Mouse (Mus musculus) hindbrain, embryonic 15.5 days (tissue): ENCODE measurements at regions not wholly inside any gene's neighbourhood (a gene's known extent, or its start where the extent isn't known, plus 50 kb on each side); places are given as distances from the start of the nearest gene placed in this dataset.

ENCODE experiments used
- ATAC-seq: fragments of 200-750 bp; cut with Nextera tagmentation; 2 replicates; pipeline ENCODE4 v1.8.0; 2017; ENCODE audit warnings: low read depth, moderate number of reproducible peaks, moderate TSS enrichment; ENCODE audit not compliant: low FRiP score
- H3K27ac ChIP-seq: fragments of 300-500 bp; sonication (generic); replicated peaks from 2 replicates; pipeline ENCODE4 v1.5.1; 2015; ENCODE audit warnings: mild to moderate bottlenecking, inconsistent platforms
- H3K27me3 ChIP-seq: fragments of 300-500 bp; sonication (generic); 2 replicates; pipeline ENCODE4 v1.6.1; 2015; ENCODE audit warnings: control low read depth, inconsistent platforms
- H3K36me3 ChIP-seq: fragments of 300-500 bp; sonication (generic); 2 replicates; pipeline ENCODE4 v1.6.1; 2015; ENCODE audit warnings: control low read depth, inconsistent platforms
- H3K4me1 ChIP-seq: fragments of 300-500 bp; sonication (generic); replicated peaks from 2 replicates; pipeline ENCODE4 v1.6.1; 2015; ENCODE audit warnings: control low read depth, inconsistent platforms
- H3K4me2 ChIP-seq: fragments of 300-500 bp; sonication (generic); 2 replicates; pipeline ENCODE4 v1.6.1; 2015; ENCODE audit warnings: moderate library complexity, mild to moderate bottlenecking, inconsistent platforms
- H3K4me3 ChIP-seq: fragments of 300-500 bp; sonication (generic); 2 replicates; pipeline ENCODE4 v1.5.1; 2015; ENCODE audit warnings: mild to moderate bottlenecking, inconsistent platforms
- H3K9ac ChIP-seq: fragments of 300-500 bp; sonication (generic); 2 replicates; pipeline ENCODE4 v1.6.1; 2015; ENCODE audit warnings: inconsistent platforms
- H3K9me3 ChIP-seq: fragments of 300-500 bp; sonication (generic); 2 replicates; pipeline ENCODE4 v1.6.1; 2016; ENCODE audit warnings: control low read depth, inconsistent platforms
- WGBS: fragments of 180-500 bp; shearing (Covaris S2); methylation state at CpG from one replicate; pipeline ENCODE4 v1.1.7; 2015; 5-methylcytosine and 5-hydroxymethylcytosine counted together

GRCm38 (mm10) chr8:86353816-86354215, 226.7 kb downstream of the Abcc12 start:
- 73% methylated on average over 3 of the region's 3 CpGs for WGBS
- Histone ChIP-seq H3K9ac (no peak overlapping the region), H3K27ac (no peak overlapping the region), H3K9me3 (no peaks in the 10 kb centered on the region), H3K4me3 (no peak overlapping the region), H3K27me3 (no peaks in the 10 kb centered on the region), H3K4me1 (no peaks in the 10 kb centered on the region), H3K4me2 (no peak overlapping the region), H3K36me3 (no peaks in the 10 kb centered on the region)
- ATAC-seq: no peak

- no peaks in the 10 kb centered on the region for H3K27me3 ChIP-seq
- no peak overlapping the region for H3K4me3 ChIP-seq
- no peaks in the 10 kb centered on the region for H3K36me3 ChIP-seq
- H3K4me2 ChIP-seq: no peak overlapping the region
- no peaks in the 10 kb centered on the region for H3K9me3 ChIP-seq
- ATAC-seq: no peak
- no peaks in the 10 kb centered on the region for H3K4me1 ChIP-seq
- 86% methylated on average over 7 of the region's 7 CpGs for WGBS
- H3K9ac ChIP-seq: no peak overlapping the region
- H3K27ac ChIP-seq: no peak overlapping the region
Observed at GRCm38 (mm10) chr8:86351545-86352190, 228.8 kb downstream of the Abcc12 start.

DNA sequence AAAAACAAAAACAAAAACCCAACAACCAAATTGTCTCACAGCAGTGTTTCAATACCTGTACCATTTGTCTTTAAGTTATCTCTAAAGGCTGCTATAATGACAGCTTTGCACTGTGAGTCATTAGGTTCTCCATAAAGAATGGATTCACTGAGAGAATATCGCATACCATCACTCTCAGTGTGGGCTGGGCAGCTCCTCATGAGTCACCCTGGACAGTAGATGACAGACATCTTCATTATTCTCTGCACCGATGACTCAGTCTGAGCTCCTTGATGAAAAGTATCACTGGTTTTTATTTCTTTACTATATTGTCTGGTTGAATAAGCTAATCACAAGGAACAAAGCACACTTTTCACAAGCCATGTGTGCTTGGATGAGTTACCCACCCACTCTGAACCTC, 230.4 kb downstream of the Abcc12 start:
- ATAC-seq: no peak
- no peaks in the 10 kb centered on the region for H3K27me3 ChIP-seq

GRCm38 (mm10) chr8:86342016-86342684, 238.3 kb downstream of the Abcc12 start:
- Histone ChIP-seq H3K4me1 (peaks cover 22% of the 10 kb centered on the region), H3K4me3 (no peak overlapping the region), H3K27me3 (no peaks in the 10 kb centered on the region), H3K36me3 (no peaks in the 10 kb centered on the region), H3K9ac (no peak overlapping the region), H3K27ac (0 out of 2 replicates have a peak overlapping the region, but pooled peaks have one; percentile 5), H3K9me3 (no peaks in the 10 kb centered on the region), H3K4me2 (no peak overlapping the region)
- WGBS: 64% methylated on average over 8 of the region's 8 CpGs
- no peak for ATAC-seq

More for the DNA sequence above, 230.4 kb downstream of the Abcc12 start:
- H3K27ac ChIP-seq: no peak overlapping the region
- H3K4me2 ChIP-seq: no peak overlapping the region
- H3K9ac ChIP-seq: no peak overlapping the region
- no peaks in the 10 kb centered on the region for H3K36me3 ChIP-seq
- 43% methylated on average over 2 of the region's 2 CpGs for WGBS
- no peaks in the 10 kb centered on the region for H3K9me3 ChIP-seq
- H3K4me1 ChIP-seq: no peaks in the 10 kb centered on the region
- H3K4me3 ChIP-seq: no peak overlapping the region

DNA sequence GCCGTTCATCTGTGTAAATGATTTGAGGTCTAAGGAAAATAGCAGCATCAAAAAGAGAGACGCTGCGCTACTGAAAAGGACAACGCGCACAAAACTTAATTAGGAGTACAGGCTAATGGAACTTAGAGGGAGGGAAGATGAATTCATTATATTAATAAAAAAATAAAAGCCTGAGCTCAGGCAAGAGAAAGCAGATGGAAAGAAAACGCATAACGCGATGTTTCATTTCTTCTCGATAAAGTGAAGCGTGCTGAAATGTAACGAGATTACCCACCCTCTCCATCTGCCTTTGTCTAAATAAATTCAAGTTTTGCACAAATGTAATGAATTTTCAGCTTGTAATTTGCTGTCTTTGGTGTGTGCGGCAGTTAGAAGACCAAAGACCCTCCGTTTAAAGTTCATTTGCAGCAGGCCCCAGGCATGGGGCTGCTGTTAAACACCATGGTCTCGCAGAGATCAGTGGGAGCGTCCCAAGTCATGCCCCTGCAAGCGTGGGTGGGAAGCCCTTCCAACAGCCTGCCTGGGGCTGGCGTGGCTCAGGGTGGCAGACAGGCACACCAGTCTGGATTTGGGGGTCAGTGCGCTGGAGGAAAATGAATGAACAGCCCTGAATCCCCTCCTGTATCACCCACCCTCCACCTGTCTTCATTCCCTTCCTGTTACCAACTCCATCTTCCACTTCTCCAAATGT, 241.8 kb downstream of the Abcc12 start:
- H3K27ac ChIP-seq: peak overlapping the region; percentile 63; the same call in 1 of the 2 replicates
- H3K9ac ChIP-seq: no peak overlapping the region
- no peaks in the 10 kb centered on the region for H3K27me3 ChIP-seq
- H3K36me3 ChIP-seq: no peaks in the 10 kb centered on the region
- WGBS: 66% methylated on average over 18 of the region's 18 CpGs
- H3K9me3 ChIP-seq: no peaks in the 10 kb centered on the region
- peaks cover 27% of the 10 kb centered on the region for H3K4me1 ChIP-seq
- ATAC-seq: peak; percentile 48; the same call in 1 of the 2 replicates
- H3K4me2 ChIP-seq: no peak overlapping the region
- no peak overlapping the region for H3K4me3 ChIP-seq

DNA sequence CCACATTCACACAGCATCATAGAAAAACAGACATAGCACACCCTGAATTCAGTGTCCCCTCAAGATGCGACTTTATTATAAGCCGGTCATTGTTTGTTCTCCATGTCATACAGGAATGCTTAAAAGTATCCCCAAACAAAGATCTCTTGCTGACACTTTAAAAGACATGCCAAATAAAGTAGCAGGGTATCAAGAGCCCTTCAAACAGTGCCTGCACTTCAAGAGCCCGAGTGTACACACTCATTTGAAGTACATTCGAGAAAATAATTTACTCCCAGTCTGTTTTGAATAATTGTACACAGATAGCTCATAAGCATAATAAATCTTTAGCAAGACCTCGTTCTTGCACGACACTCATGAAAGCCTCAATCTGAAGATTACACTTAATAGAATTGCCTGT, 249.1 kb downstream of the Abcc12 start:
- H3K36me3 ChIP-seq: no peaks in the 10 kb centered on the region
- H3K4me3 ChIP-seq: no peak overlapping the region
- no peaks in the 10 kb centered on the region for H3K9me3 ChIP-seq
- no peak for ATAC-seq
- no peak overlapping the region for H3K4me2 ChIP-seq
- peaks cover 16% of the 10 kb centered on the region for H3K4me1 ChIP-seq
- no peak overlapping the region for H3K27ac ChIP-seq
- no peaks in the 10 kb centered on the region for H3K27me3 ChIP-seq
- no peak overlapping the region for H3K9ac ChIP-seq
- WGBS: 61% methylated on average over 6 of the region's 6 CpGs

DNA sequence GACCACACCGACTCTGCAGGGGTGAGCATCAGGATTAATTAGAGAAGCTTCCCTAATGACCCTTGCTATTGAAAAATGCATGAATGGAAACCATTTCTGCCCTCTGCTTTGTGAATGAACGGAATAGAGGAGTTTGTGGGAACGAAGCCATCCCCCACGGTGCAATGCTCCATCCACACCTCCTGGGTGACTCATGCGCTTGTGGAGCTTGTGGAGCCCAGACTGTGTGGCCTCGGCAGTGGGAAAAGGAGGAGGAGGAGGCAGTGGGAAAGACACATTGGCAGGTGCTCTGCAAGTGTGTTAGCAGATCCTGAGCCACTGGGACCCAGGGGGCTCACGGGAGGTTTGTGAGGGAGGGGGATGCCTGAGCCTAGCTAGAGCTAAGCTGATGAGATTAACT, 251.9 kb downstream of the Abcc12 start:
- Histone ChIP-seq H3K27me3 (no peaks in the 10 kb centered on the region), H3K4me1 (peaks cover 29% of the 10 kb centered on the region), H3K36me3 (no peaks in the 10 kb centered on the region), H3K9ac (no peak overlapping the region), H3K9me3 (no peaks in the 10 kb centered on the region), H3K4me2 (no peak overlapping the region), H3K27ac (no peak overlapping the region), H3K4me3 (no peak overlapping the region)
- WGBS: 20% methylated on average over 7 of the region's 7 CpGs
- ATAC-seq: peak; percentile 75

DNA sequence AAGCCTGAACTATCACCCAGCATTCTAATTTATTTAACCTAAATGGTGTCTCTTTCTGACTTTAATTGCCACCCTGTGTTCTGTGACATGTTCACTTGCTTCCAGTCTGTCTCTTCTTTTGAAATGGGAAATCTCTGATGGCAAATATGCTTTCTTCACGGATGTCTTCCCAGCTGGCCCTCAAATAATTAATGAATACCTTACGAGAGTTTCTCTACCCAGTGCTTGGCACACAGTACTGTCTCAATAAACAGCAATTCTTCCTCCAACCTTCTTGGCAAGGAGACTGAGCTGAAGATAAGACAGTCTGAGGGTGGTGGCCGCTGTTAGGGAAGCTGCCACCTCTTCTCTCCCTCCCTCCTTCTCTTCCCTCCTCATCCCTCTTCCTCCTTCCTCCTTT, 252.5 kb downstream of the Abcc12 start:
- no peak for ATAC-seq
- Histone ChIP-seq H3K36me3 (no peaks in the 10 kb centered on the region), H3K4me2 (no peak overlapping the region), H3K9me3 (no peaks in the 10 kb centered on the region), H3K27ac (no peak overlapping the region), H3K27me3 (no peaks in the 10 kb centered on the region), H3K4me1 (peaks cover 35% of the 10 kb centered on the region), H3K4me3 (no peak overlapping the region), H3K9ac (no peak overlapping the region)
- 50% methylated on average over 3 of the region's 3 CpGs for WGBS

GRCm38 (mm10) chr8:86325040-86325439, 255.4 kb downstream of the Abcc12 start:
- ATAC-seq: no peak

DNA sequence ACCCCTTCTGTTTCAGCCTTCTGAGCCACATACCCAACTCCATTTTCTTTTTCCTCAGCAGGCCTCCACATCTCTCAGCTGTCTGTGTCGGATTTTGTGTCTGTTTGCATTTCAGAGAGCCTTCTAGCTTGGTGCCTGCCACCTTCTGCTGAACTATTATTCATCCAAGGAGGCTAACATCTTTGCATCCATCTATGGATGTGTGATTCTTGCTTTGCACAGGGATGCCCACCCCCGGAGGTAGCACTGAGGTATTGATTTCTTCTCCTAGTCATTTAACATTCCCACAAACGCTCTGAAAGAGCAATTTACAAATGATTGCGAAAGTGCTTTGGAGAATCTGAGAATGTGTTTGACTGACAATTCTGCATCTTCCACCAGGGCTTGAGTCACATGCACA, 255.9 kb downstream of the Abcc12 start:
- Histone ChIP-seq H3K9ac (no peak overlapping the region), H3K4me1 (peaks cover 41% of the 10 kb centered on the region), H3K36me3 (no peaks in the 10 kb centered on the region), H3K27ac (peak overlapping the region; percentile 76), H3K9me3 (no peaks in the 10 kb centered on the region), H3K4me2 (no peak overlapping the region), H3K4me3 (no peak overlapping the region), H3K27me3 (no peaks in the 10 kb centered on the region)
- ATAC-seq: 0 out of 2 replicates have a peak, but pooled peaks have one; percentile 16
- 48% methylated on average over 4 of the region's 4 CpGs for whole genome bisulfite sequencing

More at GRCm38 (mm10) chr8:86325040-86325439, 255.4 kb downstream of the Abcc12 start:
- Histone ChIP-seq H3K9ac (no peak overlapping the region), H3K4me2 (no peak overlapping the region), H3K27me3 (no peaks in the 10 kb centered on the region), H3K4me1 (peaks cover 41% of the 10 kb centered on the region), H3K4me3 (no peak overlapping the region), H3K36me3 (no peaks in the 10 kb centered on the region), H3K27ac (peak overlapping the region; percentile 76), H3K9me3 (no peaks in the 10 kb centered on the region)
- 46% methylated on average over 7 of the region's 7 CpGs for WGBS

GRCm38 (mm10) chr8:86323823-86324222, 256.7 kb downstream of the Abcc12 start:
- 69% methylated on average over 2 of the region's 2 CpGs for WGBS
- peak overlapping the region; percentile 39; the same call in 1 of the 2 replicates for H3K27ac ChIP-seq

GRCm38 (mm10) chr8:86322494-86322893, 258.0 kb downstream of the Abcc12 start:
- no peak for ATAC-seq
- peak overlapping the region; percentile 63; the same call in 1 of the 2 replicates for H3K27ac ChIP-seq
- no peak overlapping the region for H3K4me2 ChIP-seq
- H3K4me1 ChIP-seq: peaks cover 31% of the 10 kb centered on the region
- H3K36me3 ChIP-seq: no peaks in the 10 kb centered on the region
- no peak overlapping the region for H3K9ac ChIP-seq
- H3K4me3 ChIP-seq: no peak overlapping the region
- H3K9me3 ChIP-seq: no peaks in the 10 kb centered on the region
- no peaks in the 10 kb centered on the region for H3K27me3 ChIP-seq
- WGBS: 27% methylated on average over 1 of the region's 1 CpGs

More at GRCm38 (mm10) chr8:86323823-86324222, 256.7 kb downstream of the Abcc12 start:
- H3K27me3 ChIP-seq: no peaks in the 10 kb centered on the region
- no peak overlapping the region for H3K9ac ChIP-seq
- H3K4me1 ChIP-seq: peaks cover 39% of the 10 kb centered on the region
- no peaks in the 10 kb centered on the region for H3K36me3 ChIP-seq
- no peak for ATAC-seq
- H3K9me3 ChIP-seq: no peaks in the 10 kb centered on the region
- no peak overlapping the region for H3K4me3 ChIP-seq
- no peak overlapping the region for H3K4me2 ChIP-seq
